Mouse (Mus musculus) adipocyte (in vitro differentiated cells): Measurements from ENCODE around the gene Sgk1.
"Not testable (repeated sequence)": the region's sequence is repeated elsewhere in the genome, so short reads cannot be mapped to it uniquely, and the experiment has no call there.

Experiments
- DNase-seq: peaks from one replicate; pipeline ENCODE4 v3.0.0-alpha.2; 2016; ENCODE audit warnings: low spot score

Gene Sgk1

GRCm38 (mm10) chr10:21868221-21868620 is 13.8 kb upstream of the Sgk1 start:
- no peak for DNase-seq

GRCm38 (mm10) chr10:21868623-21869022 is 13.4 kb upstream of the Sgk1 start:
- DNase-seq = no peak

GRCm38 (mm10) chr10:21881837-21882183 is 174 bp upstream of the Sgk1 start:
- no peak for DNase-seq

GRCm38 (mm10) chr10:21883587-21883986 is 1.6 kb downstream of the Sgk1 start:
- DNase-seq = no peak

- no peak for DNase-seq
Observed at GRCm38 (mm10) chr10:21884534-21884933, 2.5 kb downstream of the Sgk1 start.

- DNase-seq = no peak
Observed at GRCm38 (mm10) chr10:21889141-21889765, 7.3 kb downstream of the Sgk1 start.

GRCm38 (mm10) chr10:21890293-21890692 is 8.3 kb downstream of the Sgk1 start:
- no peak for DNase-seq

GRCm38 (mm10) chr10:21891442-21891841 is 9.5 kb downstream of the Sgk1 start:
- DNase-seq = no peak

GRCm38 (mm10) chr10:21892104-21892503 is 10.1 kb downstream of the Sgk1 start:
- DNase-seq = no peak

- no peak for DNase-seq
Observed at GRCm38 (mm10) chr10:21898417-21898816, 16.4 kb downstream of the Sgk1 start.

GRCm38 (mm10) chr10:21898851-21899250 is 16.9 kb downstream of the Sgk1 start:
- not testable (repeated sequence) for DNase-seq

GRCm38 (mm10) chr10:21899397-21899796 is 17.4 kb downstream of the Sgk1 start:
- DNase-seq = no peak

GRCm38 (mm10) chr10:21902152-21903140 is 20.5 kb downstream of the Sgk1 start:
- DNase-seq = no peak

GRCm38 (mm10) chr10:21904151-21904550 is 22.2 kb downstream of the Sgk1 start:
- DNase-seq = no peak

- no peak for DNase-seq
Observed at GRCm38 (mm10) chr10:21905616-21906015, 23.6 kb downstream of the Sgk1 start.

- no peak for DNase-seq
Observed at GRCm38 (mm10) chr10:21906894-21907446, 25.0 kb downstream of the Sgk1 start.

- no peak for DNase-seq
Observed at GRCm38 (mm10) chr10:21907784-21908183, 25.8 kb downstream of the Sgk1 start.

- no peak for DNase-seq
Observed at GRCm38 (mm10) chr10:21908686-21909085, 26.7 kb downstream of the Sgk1 start.

GRCm38 (mm10) chr10:21910334-21910733 is 28.4 kb downstream of the Sgk1 start:
- no peak for DNase-seq

GRCm38 (mm10) chr10:21911303-21911947 is 29.4 kb downstream of the Sgk1 start:
- DNase-seq = no peak

GRCm38 (mm10) chr10:21914751-21915150 is 32.8 kb downstream of the Sgk1 start:
- DNase-seq = no peak

GRCm38 (mm10) chr10:21916301-21917071 is 34.5 kb downstream of the Sgk1 start:
- DNase-seq = no peak
